Mouse (Mus musculus): ENCODE data around the gene Cym. TPM values are rescaled to one million over a fixed set of nuclear protein-coding genes. Genes with fewer than 3 reads are reported as not detected.

The Cym gene
- polyA plus RNA-seq, 1 experiment from 2014 or later, result 0.11 TPM

DNA sequence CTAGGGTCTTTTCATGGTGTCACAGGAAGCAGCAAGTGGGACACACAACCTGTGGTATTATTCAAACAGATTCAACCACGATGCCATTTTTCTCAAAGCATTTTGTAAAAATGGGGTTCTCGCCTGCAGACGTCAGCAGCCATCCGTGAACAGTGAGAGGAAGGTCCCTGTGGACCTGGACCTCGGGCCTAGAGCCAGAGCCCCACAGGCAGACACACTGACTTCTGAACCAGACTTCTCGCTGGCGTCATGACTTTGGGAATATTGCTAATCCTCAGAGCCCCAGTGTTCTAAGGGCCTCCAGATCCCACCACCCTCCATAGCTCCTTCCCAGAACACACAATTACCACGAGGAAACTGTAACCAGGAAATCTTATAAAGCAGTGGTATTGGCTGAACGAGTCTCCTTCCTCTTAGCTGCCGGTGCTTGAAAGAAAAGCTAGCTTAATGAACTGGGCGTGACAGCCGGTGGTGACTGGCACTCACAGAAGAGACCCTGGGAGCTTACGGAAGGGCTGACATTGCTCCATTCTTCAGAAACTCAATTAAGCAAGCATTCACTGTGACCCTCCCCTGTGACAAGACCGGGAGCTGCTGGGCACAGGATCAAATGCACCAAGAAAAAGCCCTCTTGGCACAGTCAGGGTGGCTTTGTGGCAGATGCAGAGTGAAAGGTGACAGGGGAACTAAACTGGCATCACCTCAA, 20.0 kb upstream of the Cym start:
- WGBS, result 44% methylated on average over 14 of the region's 14 CpGs
- Histone ChIP-seq H3K4me1 (peaks cover 11% of the 10 kb centered on the region), H3K27me3 (replicated peaks; ENCODE audit: low read depth, poor library complexity, severe bottlenecking) (no peaks in the 10 kb centered on the region)

DNA sequence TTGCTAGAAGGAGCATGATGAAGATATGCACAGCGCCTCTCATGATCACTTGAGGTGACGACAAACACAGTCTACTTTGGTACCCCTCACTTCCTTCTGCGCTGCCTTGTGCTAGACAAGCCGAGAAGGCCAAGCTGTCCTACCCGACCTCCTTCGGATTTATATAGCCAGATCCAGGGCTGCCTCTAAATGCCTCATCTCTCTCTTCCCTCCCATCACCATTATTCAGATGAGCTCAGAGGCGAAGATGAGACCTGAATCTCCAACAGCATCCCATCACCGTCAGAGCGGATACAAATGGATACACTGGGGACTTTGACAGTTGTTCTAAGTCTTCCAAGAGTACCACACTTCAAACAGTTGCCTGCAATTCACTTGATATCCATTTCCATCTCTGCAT, 18.1 kb upstream of the Cym start, which contains the start of gene Prok1:
Prok1 (minus strand) TSS at position 101 of the 400 bp plus-strand sequence.
- Histone ChIP-seq H3K27me3 (replicated peaks; ENCODE audit: low read depth, poor library complexity, severe bottlenecking) (no peaks in the 10 kb centered on the region), H3K9me3 (no peaks in the 10 kb centered on the region), H3K27ac (replicated peaks) (no peak within 1 kb of the TSS), H3K4me3 (no peak within 1 kb of the TSS), H3K36me3 (replicated peaks) (no peaks in the 10 kb centered on the region), H3K4me1 (peaks cover 11% of the 10 kb centered on the region)
- 88% methylated on average over 9 of the region's 9 CpGs for WGBS
- DNase-seq (ENCODE audit: low spot score), result no peak

More for the DNA sequence above, 20.0 kb upstream of the Cym start:
- Histone ChIP-seq H3K27ac (replicated peaks) (no peak overlapping the region), H3K4me3 (no peak overlapping the region), H3K36me3 (replicated peaks) (no peaks in the 10 kb centered on the region), H3K9me3 (no peaks in the 10 kb centered on the region)
- no peak for DNase-seq (ENCODE audit: low spot score)

GRCm38 (mm10) chr3:107238471-107238980, 17.0 kb upstream of the Cym start:
- Histone ChIP-seq H3K9me3 (no peaks in the 10 kb centered on the region), H3K27ac (replicated peaks) (no peak overlapping the region), H3K4me1 (peaks cover 11% of the 10 kb centered on the region), H3K4me3 (no peak overlapping the region), H3K36me3 (replicated peaks) (no peaks in the 10 kb centered on the region), H3K27me3 (replicated peaks; ENCODE audit: low read depth, poor library complexity, severe bottlenecking) (no peaks in the 10 kb centered on the region)
- WGBS, result 92% methylated on average over 8 of the region's 8 CpGs
- no peak for DNase-seq (ENCODE audit: low spot score)

GRCm38 (mm10) chr3:107238051-107238450, 16.5 kb upstream of the Cym start:
- H3K4me1 ChIP-seq, result peaks cover 11% of the 10 kb centered on the region
- no peaks in the 10 kb centered on the region for H3K9me3 ChIP-seq
- H3K27ac ChIP-seq (replicated peaks), result no peak overlapping the region
- no peaks in the 10 kb centered on the region for H3K27me3 ChIP-seq (replicated peaks; ENCODE audit: low read depth, poor library complexity, severe bottlenecking)
- no peak overlapping the region for H3K4me3 ChIP-seq
- WGBS, result 50% methylated on average over 2 of the region's 2 CpGs
- H3K36me3 ChIP-seq (replicated peaks), result no peaks in the 10 kb centered on the region
- DNase-seq (ENCODE audit: low spot score), result no peak

DNA sequence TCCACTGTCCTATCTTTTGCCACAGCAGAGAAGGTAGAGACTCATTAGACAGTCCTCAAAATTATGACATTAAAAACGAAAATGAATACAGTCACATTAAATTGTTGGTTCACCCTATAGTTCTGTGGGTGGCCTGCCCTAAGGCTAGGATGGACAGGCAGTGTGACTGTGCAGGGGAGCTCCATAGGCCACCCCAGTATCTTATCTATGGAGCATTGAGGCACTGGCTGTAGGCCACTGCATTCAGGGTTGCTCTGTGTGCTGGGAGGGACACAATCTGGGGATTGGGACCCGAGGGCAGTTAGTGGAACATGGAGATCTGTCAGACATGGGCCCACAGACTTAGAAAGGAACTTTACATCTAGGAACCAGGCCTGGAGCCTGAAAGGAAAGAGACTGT, 12.4 kb upstream of the Cym start:
- 32% methylated on average over 2 of the region's 2 CpGs for WGBS
- no peak for DNase-seq (ENCODE audit: low spot score)
- H3K27ac ChIP-seq (replicated peaks), result no peak overlapping the region
- H3K4me1 ChIP-seq, result peaks cover 13% of the 10 kb centered on the region
- no peak overlapping the region for H3K4me3 ChIP-seq
- H3K27me3 ChIP-seq (replicated peaks; ENCODE audit: low read depth, poor library complexity, severe bottlenecking), result no peaks in the 10 kb centered on the region; the same call in 1 of the 2 replicates
- no peaks in the 10 kb centered on the region for H3K9me3 ChIP-seq
- no peaks in the 10 kb centered on the region for H3K36me3 ChIP-seq (replicated peaks)

DNA sequence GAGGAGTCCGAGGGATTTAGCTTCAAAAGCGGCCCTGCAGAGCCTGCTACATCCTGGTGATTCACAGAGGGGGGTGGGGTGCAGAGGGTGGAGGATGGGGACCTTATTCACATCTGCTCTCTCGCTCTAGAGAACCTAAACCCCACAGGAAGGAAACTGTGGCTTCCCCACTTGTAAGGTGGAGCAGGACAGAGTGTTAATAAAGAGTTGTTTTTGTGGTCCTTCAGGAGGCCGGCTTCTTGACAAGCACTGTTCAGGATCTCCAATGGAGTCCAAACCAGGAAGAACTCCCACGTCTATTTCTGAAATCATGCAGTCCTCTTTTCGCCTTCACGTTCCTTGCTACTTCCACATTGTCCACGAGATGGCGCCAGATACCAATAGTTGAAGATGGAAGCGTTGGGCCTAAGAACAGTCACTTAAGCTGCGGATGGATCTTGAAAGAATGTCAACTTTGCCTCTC, 11.8 kb upstream of the Cym start:
- Histone ChIP-seq H3K36me3 (replicated peaks) (no peaks in the 10 kb centered on the region), H3K4me1 (peaks cover 13% of the 10 kb centered on the region), H3K4me3 (no peak overlapping the region), H3K9me3 (no peaks in the 10 kb centered on the region), H3K27me3 (replicated peaks; ENCODE audit: low read depth, poor library complexity, severe bottlenecking) (no peaks in the 10 kb centered on the region; the same call in 1 of the 2 replicates), H3K27ac (replicated peaks) (no peak overlapping the region)
- peak; percentile 81 for DNase-seq (ENCODE audit: low spot score)
- WGBS, result 9% methylated on average over 11 of the region's 11 CpGs

GRCm38 (mm10) chr3:107231202-107231601, 9.7 kb upstream of the Cym start:
- Histone ChIP-seq H3K4me1 (peaks cover 8% of the 10 kb centered on the region), H3K27me3 (replicated peaks; ENCODE audit: low read depth, poor library complexity, severe bottlenecking) (no peaks in the 10 kb centered on the region; the same call in 1 of the 2 replicates), H3K4me3 (no peak overlapping the region), H3K36me3 (replicated peaks) (no peaks in the 10 kb centered on the region), H3K27ac (replicated peaks) (no peak overlapping the region), H3K9me3 (no peaks in the 10 kb centered on the region)
- 67% methylated on average over 4 of the region's 4 CpGs for WGBS
- no peak for DNase-seq (ENCODE audit: low spot score)

GRCm38 (mm10) chr3:107230527-107230926, 9.0 kb upstream of the Cym start, which contains the start of gene A630076J17Rik:
Gene A630076J17Rik, plus strand, starts transcription at chr3:107230614.
- Histone ChIP-seq H3K27me3 (replicated peaks; ENCODE audit: low read depth, poor library complexity, severe bottlenecking) (no peaks in the 10 kb centered on the region; the same call in 1 of the 2 replicates), H3K4me1 (peaks cover 8% of the 10 kb centered on the region), H3K36me3 (replicated peaks) (no peaks in the 10 kb centered on the region), H3K9me3 (no peaks in the 10 kb centered on the region), H3K4me3 (no peak within 1 kb of the TSS), H3K27ac (replicated peaks) (no peak within 1 kb of the TSS)
- 60% methylated on average over 1 of the region's 1 CpGs for WGBS
- no peak for DNase-seq (ENCODE audit: low spot score)

DNA sequence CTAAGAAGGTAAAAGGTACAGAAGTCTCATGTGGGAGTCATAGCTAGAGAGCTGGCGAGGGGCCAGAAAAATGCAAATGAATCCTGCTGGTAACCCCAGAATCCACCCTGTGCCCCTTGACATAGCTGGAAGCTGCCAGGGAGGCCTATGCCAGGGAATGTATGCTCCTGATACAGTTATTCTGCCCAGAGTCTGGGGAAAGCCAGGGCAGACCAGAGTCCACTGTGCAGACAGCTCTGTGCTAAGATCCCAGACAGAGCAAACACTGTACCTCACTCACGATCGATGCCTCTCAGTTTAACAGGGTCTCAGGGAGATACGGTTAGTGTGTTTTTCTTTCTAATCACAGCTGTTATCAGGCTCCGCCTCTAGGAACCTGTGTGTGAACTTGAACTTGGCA, 8.3 kb upstream of the Cym start:
- H3K9me3 ChIP-seq, result no peaks in the 10 kb centered on the region
- H3K4me3 ChIP-seq, result no peak overlapping the region
- H3K4me1 ChIP-seq, result peaks cover 8% of the 10 kb centered on the region
- no peak overlapping the region for H3K27ac ChIP-seq (replicated peaks)
- H3K27me3 ChIP-seq (replicated peaks; ENCODE audit: low read depth, poor library complexity, severe bottlenecking), result no peaks in the 10 kb centered on the region; the same call in 1 of the 2 replicates
- 69% methylated on average over 5 of the region's 5 CpGs for WGBS
- H3K36me3 ChIP-seq (replicated peaks), result no peaks in the 10 kb centered on the region
- DNase-seq (ENCODE audit: low spot score), result no peak

GRCm38 (mm10) chr3:107229221-107229620, 7.7 kb upstream of the Cym start:
- 73% methylated on average over 5 of the region's 5 CpGs for WGBS
- no peaks in the 10 kb centered on the region for H3K36me3 ChIP-seq (replicated peaks)
- H3K4me1 ChIP-seq, result peaks cover 8% of the 10 kb centered on the region
- no peaks in the 10 kb centered on the region for H3K9me3 ChIP-seq
- H3K27ac ChIP-seq (replicated peaks), result no peak overlapping the region
- DNase-seq (ENCODE audit: low spot score), result no peak
- no peaks in the 10 kb centered on the region; the same call in 1 of the 2 replicates for H3K27me3 ChIP-seq (replicated peaks; ENCODE audit: low read depth, poor library complexity, severe bottlenecking)
- no peak overlapping the region for H3K4me3 ChIP-seq

GRCm38 (mm10) chr3:107225820-107226219, 4.3 kb upstream of the Cym start:
- Histone ChIP-seq H3K4me1 (peaks cover 8% of the 10 kb centered on the region), H3K27ac (replicated peaks) (no peak overlapping the region), H3K36me3 (replicated peaks) (no peaks in the 10 kb centered on the region), H3K27me3 (replicated peaks; ENCODE audit: low read depth, poor library complexity, severe bottlenecking) (no peaks in the 10 kb centered on the region), H3K9me3 (no peaks in the 10 kb centered on the region), H3K4me3 (no peak overlapping the region)
- 85% methylated on average over 5 of the region's 5 CpGs for WGBS
- no peak for DNase-seq (ENCODE audit: low spot score)

DNA sequence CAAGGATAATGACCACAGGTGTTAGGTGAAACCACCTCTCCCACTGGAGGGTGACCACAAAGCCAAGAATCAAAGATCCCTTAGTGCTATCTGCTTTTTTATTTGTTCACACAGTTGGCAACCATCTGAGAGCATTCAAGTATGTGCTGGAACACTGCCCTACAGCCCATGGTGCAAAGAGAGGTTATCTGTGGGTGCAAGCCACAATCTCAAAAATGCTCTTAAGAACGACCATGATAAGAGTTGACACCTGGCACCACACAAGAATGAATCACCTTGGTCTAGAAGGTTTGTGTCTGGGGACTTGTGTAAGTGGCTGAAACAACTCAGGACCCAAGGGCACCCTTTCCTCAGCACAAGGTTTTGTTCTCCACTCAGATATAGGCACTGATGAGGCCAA, 1.7 kb upstream of the Cym start:
- no peak for DNase-seq (ENCODE audit: low spot score)
- H3K36me3 ChIP-seq (replicated peaks), result no peaks in the 10 kb centered on the region
- H3K27ac ChIP-seq (replicated peaks), result no peak overlapping the region
- 81% methylated on average over 1 of the region's 1 CpGs for WGBS
- no peaks in the 10 kb centered on the region for H3K4me1 ChIP-seq
- H3K9me3 ChIP-seq, result no peaks in the 10 kb centered on the region
- H3K27me3 ChIP-seq (replicated peaks; ENCODE audit: low read depth, poor library complexity, severe bottlenecking), result no peaks in the 10 kb centered on the region
- no peak overlapping the region for H3K4me3 ChIP-seq

GRCm38 (mm10) chr3:107218572-107218971, 3.0 kb downstream of the Cym start:
- WGBS, result 94% methylated on average over 7 of the region's 7 CpGs
- H3K27me3 ChIP-seq (replicated peaks; ENCODE audit: low read depth, poor library complexity, severe bottlenecking), result no peaks in the 10 kb centered on the region
- no peak overlapping the region for H3K4me3 ChIP-seq
- DNase-seq (ENCODE audit: low spot score), result no peak
- H3K27ac ChIP-seq (replicated peaks), result no peak overlapping the region
- H3K4me1 ChIP-seq, result no peaks in the 10 kb centered on the region
- no peaks in the 10 kb centered on the region for H3K36me3 ChIP-seq (replicated peaks)
- H3K9me3 ChIP-seq, result no peaks in the 10 kb centered on the region
